Mouse (Mus musculus) inflammation-experienced regulatory T-cells, adult 6 months (primary cell): ENCODE results near the gene P2ry12. TPM values are rescaled to one million over a fixed set of nuclear protein-coding genes. Genes with fewer than 3 reads are reported as not detected.

Experiments
- ATAC-seq: one replicate; pipeline ENCODE4 v1.8.0; 2017
- polyA plus RNA-seq, 3 experiments: library from polyadenylated mRNA; unstranded; fragments of 100-300 nt; shearing (Covaris generic); gene quantifications; one replicate each; pipeline ENCODE4 v1.2.1; 2017

P2ry12 gene
- polyA plus RNA-seq, 3 experiments from 2014 or later, result 0.31 to 0.44 TPM; not detected in 1

DNA sequence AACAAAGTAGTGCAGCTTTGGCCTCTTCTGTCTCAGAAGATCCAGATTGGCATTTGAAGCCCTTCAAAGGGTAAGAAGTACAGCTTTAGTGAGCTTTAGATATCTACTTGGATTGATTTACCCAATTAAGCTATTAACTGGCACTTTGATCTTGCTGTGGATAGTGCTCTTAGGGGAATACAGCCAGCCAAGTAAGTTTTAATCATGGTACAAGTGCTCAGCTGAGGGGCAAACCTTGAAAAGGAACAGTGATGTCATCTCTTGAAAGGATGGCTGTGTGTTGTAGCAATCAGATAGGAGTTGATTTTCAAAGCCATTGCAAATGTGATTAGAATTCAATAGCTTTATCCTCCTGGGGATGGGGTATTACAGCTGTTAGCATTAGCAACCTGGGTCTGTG is 80.5 kb downstream of the P2ry12 start:
- no peak for ATAC-seq

DNA sequence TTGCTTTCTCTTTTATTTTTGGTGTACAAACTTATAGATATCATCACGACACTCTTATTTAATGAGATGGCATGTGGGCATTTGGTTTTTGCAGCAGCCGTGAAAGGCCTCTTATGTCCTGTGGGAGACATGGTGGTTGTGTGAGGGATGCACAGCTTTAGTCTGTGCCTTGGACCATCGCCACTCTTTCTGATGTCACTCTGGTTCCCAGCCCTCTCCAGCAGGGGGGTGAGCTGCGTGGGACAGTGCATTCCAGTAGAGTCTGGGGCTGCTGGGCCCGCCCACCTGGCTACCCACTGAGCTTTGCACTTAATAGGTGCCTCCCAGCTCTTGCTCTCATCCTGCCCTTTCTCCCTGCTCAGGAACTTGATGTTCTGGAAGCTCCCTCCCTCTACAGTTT is 81.5 kb downstream of the P2ry12 start:
- ATAC-seq, result no peak

DNA sequence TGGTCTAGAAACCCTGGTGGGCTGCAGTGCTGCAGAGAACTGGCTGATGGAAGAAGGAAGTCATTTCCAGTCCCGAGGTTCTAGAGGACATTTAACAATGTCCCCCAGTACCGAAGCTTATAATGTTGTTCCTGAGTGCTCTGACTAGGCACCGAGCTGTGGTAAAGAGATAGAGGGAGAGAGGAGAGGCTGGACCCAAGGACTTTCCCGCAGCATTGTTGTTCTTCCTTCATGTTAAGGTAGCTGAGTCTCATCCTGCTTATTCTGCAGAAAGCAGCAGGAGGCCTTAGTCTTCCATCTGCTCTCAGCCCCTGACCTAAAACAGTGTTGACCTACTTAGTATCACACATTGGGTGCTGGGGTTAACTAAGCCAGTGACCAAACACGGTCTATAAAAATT is 85.8 kb downstream of the P2ry12 start:
- no peak for ATAC-seq

DNA sequence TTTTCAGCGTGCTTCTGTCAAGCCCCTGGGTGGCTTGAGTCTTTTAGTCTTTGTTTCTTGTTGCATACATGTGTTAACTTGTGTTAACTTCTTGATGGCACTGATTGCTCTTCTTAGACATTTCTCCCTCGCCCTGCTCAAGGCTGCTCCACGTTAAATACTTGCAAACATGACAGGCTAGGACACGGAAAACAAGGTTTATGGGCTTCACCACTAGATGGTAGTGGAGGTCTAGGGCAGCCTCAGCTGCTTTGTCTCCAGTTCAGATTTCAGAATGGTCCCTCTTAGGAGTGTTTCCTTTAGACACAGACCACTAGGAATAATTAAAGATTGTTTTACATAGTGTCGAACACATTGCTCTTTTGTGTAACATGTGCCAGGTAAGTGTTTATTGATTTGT is 87.4 kb downstream of the P2ry12 start:
- no peak for ATAC-seq

DNA sequence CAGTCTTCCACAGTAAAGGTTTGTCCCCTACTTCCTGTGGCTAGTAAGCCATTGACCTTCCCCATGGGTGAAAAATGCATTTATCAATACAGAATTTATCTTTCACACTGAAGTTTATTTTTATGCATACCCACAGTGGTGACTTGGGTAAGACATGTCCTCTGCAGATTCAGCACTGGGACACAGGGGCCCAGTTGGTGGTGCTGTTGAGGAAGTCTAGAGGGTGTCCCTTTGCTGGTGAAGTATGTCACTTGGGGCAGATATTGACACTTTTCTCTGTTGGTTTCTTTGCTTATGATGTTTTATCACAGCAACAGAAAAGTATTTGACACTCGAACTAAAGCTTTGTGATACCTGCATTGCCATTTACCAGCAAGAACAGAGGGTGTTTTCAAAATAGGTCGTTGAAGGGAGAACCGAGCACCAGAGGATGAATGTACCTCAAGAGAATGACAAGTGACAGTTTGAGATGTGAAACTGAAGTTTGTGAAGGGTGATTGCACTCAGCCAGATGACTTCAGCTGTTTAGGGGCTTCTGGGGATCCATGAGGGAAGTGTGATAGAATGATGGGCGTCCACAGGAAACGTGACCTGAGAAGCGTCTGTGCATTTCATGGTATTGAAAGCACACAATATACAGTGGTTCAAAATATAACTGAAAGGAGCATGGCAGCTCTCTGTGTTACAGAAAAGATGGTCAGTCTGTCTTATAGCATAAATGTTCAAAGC is 88.1 kb downstream of the P2ry12 start:
- ATAC-seq, result no peak

DNA sequence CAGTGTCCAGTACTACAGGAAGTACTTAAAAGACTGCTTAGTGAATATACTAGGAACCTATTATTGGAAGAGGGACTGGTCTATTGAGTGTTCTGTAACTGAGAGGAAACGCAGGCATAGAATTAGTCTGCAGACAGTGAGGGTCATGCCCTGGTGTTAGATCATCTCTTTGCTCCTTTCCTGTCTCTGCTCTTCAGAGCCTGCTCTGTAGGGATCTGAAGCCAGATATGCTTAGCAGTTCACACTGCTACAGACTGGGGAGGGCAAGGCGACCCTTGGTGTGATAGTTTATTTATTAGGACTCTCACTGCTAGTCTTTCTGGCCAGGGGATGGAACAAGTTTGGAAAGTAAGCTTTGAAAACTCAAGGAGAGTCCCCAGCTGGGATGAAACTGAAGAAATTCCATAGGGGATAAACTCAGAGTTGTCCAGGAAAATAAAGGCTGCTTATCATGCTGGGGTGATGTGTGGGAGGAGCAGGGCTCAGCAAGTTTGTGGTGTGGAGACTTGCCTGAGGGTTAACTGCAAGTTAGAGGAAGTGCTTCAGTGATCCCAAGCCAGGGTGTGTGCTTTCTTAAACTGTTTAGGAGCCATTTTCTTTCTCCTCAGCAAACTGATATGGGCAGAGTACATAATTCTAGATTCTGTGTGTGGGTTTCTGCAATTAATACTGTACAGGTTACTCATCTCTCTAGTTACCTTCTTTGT is 92.6 kb downstream of the P2ry12 start:
- no peak for ATAC-seq

DNA sequence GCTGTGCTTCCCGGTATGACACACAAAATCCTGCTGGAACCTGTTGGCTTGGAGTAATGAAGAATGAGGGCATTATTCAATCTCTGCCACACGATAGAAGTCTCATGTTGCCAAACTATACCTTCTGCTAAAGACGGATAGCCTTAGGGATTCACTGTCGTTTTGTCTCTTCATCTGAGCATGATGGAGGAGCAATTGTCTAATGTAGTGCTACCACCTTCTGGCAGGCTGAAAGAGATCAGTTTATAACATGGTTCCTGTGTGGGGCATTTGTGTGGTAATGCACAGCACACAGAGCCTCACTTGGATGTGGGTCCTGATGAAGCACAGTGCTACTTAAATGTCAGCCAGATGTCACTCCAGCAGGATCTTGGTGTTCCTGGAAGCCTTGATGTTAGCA is 93.5 kb downstream of the P2ry12 start:
- ATAC-seq, result no peak

DNA sequence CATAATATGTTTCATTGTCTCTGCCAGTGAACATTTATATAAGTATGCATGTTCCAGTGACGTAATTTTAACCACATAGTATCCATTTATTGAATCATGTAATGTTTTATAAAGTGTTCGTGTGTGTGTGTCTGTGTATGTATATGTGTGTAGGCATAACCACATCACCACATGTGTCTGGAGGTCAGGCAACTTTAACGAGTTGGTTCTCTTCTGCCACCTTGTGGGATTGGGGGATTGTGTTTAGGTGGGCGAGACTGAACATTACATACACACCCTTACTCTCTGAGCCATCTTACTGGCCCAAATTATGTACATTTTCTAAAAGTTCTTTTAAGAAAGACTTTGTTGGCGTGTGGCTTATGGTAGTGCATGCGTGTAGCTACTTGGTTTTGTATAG is 94.2 kb downstream of the P2ry12 start:
- ATAC-seq, result no peak

DNA sequence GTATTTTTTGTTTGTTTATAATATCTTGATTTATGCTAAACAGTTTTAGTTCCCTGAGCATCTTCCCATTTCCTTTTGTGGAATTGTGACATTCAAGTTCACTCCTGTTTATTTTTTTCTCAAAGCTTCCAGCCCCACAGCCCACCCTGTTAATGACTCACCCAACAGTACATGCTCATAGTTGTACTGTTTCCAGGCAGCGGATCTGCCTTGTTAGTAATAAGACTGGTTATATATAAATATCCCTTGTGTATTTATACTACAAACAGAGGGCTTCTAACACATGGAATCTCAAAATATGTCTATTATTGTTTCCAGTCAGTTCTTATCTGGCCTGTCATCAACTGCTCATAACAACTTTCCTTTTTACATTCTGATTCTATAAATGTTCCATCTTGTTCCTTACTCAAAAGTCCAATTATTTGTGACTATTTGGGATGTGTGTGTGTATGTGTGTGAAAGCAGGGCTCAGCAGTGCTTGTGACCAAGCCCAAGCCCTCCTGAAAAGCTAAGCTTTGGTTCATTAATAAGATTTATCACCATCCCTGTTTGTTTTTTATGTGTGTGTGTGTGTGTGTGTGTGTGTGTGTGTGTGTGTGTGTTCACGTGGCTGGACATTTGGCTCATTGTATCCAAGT is 95.1 kb downstream of the P2ry12 start:
- no peak for ATAC-seq

Other genes with a start within 250 kb of the P2ry12 start
- 10 to 100 TPM; 45.7 to 91.9 (median 55.6) TPM for gene Gpr171, start 161.1 kb downstream of the P2ry12 start, polyA plus RNA-seq
- gene P2ry14, start 109.3 kb downstream of the P2ry12 start, polyA plus RNA-seq, result 1 to 10 TPM; 2.8 to 3.6 (median 3.3) TPM
- gene Gpr87, start 67.8 kb downstream of the P2ry12 start, polyA plus RNA-seq, result not detected
- gene P2ry13, start 52.0 kb downstream of the P2ry12 start, polyA plus RNA-seq, result under 1 TPM in 1 of 3 experiments, not detected in 2; 0.60 TPM
- not detected for gene Igsf10, start 81.5 kb upstream of the P2ry12 start, polyA plus RNA-seq